ENCODE assay signal across 14 mouse cellular contexts in the genomic region with DNA sequence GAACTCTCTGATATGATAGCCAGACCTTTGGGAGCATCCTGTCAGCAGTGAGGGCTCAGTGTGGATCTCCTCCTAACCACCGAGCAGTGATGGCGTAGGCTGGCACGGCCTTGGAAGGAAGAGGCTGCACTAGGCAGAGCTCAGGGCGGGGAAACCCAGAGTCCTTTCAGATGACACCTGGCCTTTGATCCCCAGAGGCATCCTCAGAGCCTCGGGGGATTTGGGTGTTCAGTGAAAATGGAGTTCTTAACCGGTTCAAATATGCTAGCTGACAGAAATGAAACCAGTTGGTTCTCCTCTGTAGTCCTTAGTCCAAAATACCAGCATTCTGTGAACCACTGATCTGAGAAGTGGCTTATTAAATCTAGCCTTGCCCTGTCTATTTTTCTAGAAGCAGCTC. TPM values are rescaled to one million over a fixed set of nuclear protein-coding genes. Genes with fewer than 3 reads are reported as not detected.
DNase-seq lines count a peak whose midpoint lies in the region; ATAC-seq lines count a peak whose summit lies in the region.
"Had no signal": no experiment of that assay in that cellular context is flagged by ENCODE, and none has a peak within 500 bp of the region (broad histone marks: within the 10 kb centered on the region; RNA-seq: fewer than 3 reads in every experiment).

No protein-coding gene starts in this region.

- DNase-seq in A20 (ENCODE audit: low read depth, low spot score) = peak; percentile 90
- peak; percentile 89 to 92 for DNase-seq in B cell, adult 2 months
- peak; percentile 96 for DNase-seq in splenic B cell, adult 2 months (ENCODE audit: low read depth, low spot score)
- no peak for DNase-seq in frontal cortex, postnatal 25 days (ENCODE audit: low spot score in 2 of 2)
- no peak for DNase-seq in urinary bladder, postnatal 14 days (ENCODE audit: low spot score)
- DNase-seq: cerebellum, adult 18-20 months; kidney, adult 8-10 months; right cerebral cortex, postnatal 14 days had no signal

- no peak overlapping the region for H3K4me3 ChIP-seq in intestine, embryonic 16.5 days (ENCODE audit: low read length)
- H3K4me3 ChIP-seq: embryonic facial prominence, embryonic 15.5 days; forebrain, embryonic 12.5 days had no signal

- WGBS in intestine, embryonic 16.5 days = 73% methylated on average over 6 of the region's 6 CpGs

- ATAC-seq in monocyte, adult 5-6 weeks (replicated peaks; ENCODE audit: insufficient number of reproducible peaks, low FRiP score, low TSS enrichment, poor library complexity, severe bottlenecking) = 0 out of 2 replicates have a peak, but pooled peaks have one; percentile 15
- ATAC-seq in intestine, embryonic 16.5 days = no peak

- no peaks in the 10 kb centered on the region for H3K9me3 ChIP-seq in intestine, embryonic 16.5 days (ENCODE audit: control insufficient read depth, low read length)
- H3K9me3 ChIP-seq: embryonic facial prominence, embryonic 15.5 days; forebrain, embryonic 12.5 days had no signal

- no peak overlapping the region for H3K9ac ChIP-seq in intestine, embryonic 16.5 days (ENCODE audit: low read depth, low read length)
- H3K9ac ChIP-seq: embryonic facial prominence, embryonic 15.5 days; forebrain, embryonic 12.5 days had no signal

- H3K36me3 ChIP-seq in splenic B cell, adult 2 months (ENCODE audit: control insufficient read depth, insufficient read depth, low read length, poor library complexity, severe bottlenecking) = no peaks in the 10 kb centered on the region
- peaks cover 2% of the 10 kb centered on the region; the same call in 1 of the 2 replicates for H3K36me3 ChIP-seq in intestine, embryonic 16.5 days (ENCODE audit: control insufficient read depth, insufficient read depth, low read length)

- no peak overlapping the region for H3K4me2 ChIP-seq in intestine, embryonic 16.5 days (ENCODE audit: low read depth, low read length)
- H3K4me2 ChIP-seq: embryonic facial prominence, embryonic 15.5 days; forebrain, embryonic 12.5 days had no signal

- H3K4me1 ChIP-seq in intestine, embryonic 16.5 days (ENCODE audit: control insufficient read depth, insufficient read depth, low read length) = peaks cover 7% of the 10 kb centered on the region

- H3K27ac ChIP-seq in intestine, embryonic 16.5 days (ENCODE audit: low read length) = no peak overlapping the region
- H3K27ac ChIP-seq: forebrain, embryonic 12.5 days; stomach, postnatal 0 days had no signal

- H3K27me3 ChIP-seq in splenic B cell, adult 2 months (ENCODE audit: control insufficient read depth, insufficient read depth, low read length, poor library complexity, severe bottlenecking) = no peaks in the 10 kb centered on the region
- no peaks in the 10 kb centered on the region for H3K27me3 ChIP-seq in intestine, embryonic 16.5 days (replicated peaks; ENCODE audit: control insufficient read depth, insufficient read depth, low read length)
- H3K27me3 ChIP-seq: embryonic facial prominence, embryonic 15.5 days; forebrain, embryonic 12.5 days; megakaryocyte, embryonic 14.5 days had no signal

RNA-seq across cellular contexts. Expression of gene Trim8, which starts 35.3 kb away (rescaled TPM):
- total RNA-seq in monocyte, adult 5-6 weeks (2017) = 35.4 to 50.0 TPM (median 39.9 TPM) in 3 replicates
- polyA plus RNA-seq in intestine, embryonic 16.5 days (2015; fragmentation: Nextera tagmentation; extraction: Ambion mirVana) = 10.1 and 13.7 TPM in 2 replicates

Comparison
In these comparisons a context has a peak if more than half of its experiments do, and no peak if none do; other contexts are left out.
1. DNase-seq: peak in A20 (single experiment), B cell, adult 2 months (2 of 2) and splenic B cell, adult 2 months (single experiment); none in frontal cortex, postnatal 25 days (0 of 2) and urinary bladder, postnatal 14 days (single experiment).